Mouse (Mus musculus) heart, postnatal 14 days (tissue): ENCODE data around the gene Zfp62. TPM values are rescaled to one million over a fixed set of nuclear protein-coding genes. Genes with fewer than 3 reads are reported as not detected.

Experiments used
- DNase-seq, 2 experiments: peaks; one replicate each; pipeline ENCODE4 v3.0.0; 2021 to 2022
- intact Hi-C: fragments of 180-260 bp; cut with DNase I; formaldehyde crosslinking; loops from one replicate; pipeline ENCODE4 v1.15.1; 2025
- total RNA-seq, 2 experiments: library from RNA; stranded (reverse); gene quantifications; 2 replicates each; pipeline ENCODE4 v1.2.3; 2021

The Zfp62 gene
- total RNA-seq, 2 experiments from 2014 or later, result 26.3 to 27.0 TPM

GRCm38 (mm10) chr11:49202523-49203061 is 500 bp upstream of the Zfp62 start:
- intact Hi-C loops, result loop anchor here (2.0 to 10.0 kb wide), 4 partner anchors 48 to 408 kb away; partner anchors contain the start of genes Irgm1 and Trim41
- peak; percentile 23 to 31 for DNase-seq

- intact Hi-C loops, result loop anchor here (2.0 to 10.0 kb wide), 4 partner anchors 47 to 409 kb away; partner anchors contain the start of genes Irgm1 and Trim41
- no peak for DNase-seq
Observed at GRCm38 (mm10) chr11:49203771-49204497, 842 bp downstream of the Zfp62 start.

- DNase-seq, result no peak
- intact Hi-C loops, result loop anchor here (10.0 kb wide), 1 partner anchor 410 kb away; no protein-coding TSS in a partner anchor
Observed at GRCm38 (mm10) chr11:49205080-49205590, 2.0 kb downstream of the Zfp62 start.

GRCm38 (mm10) chr11:49207495-49207894 is 4.4 kb downstream of the Zfp62 start:
- DNase-seq, result no peak
- intact Hi-C loops, result loop anchor here (10.0 kb wide), 1 partner anchor 413 kb away; no protein-coding TSS in a partner anchor

- DNase-seq, result no peak
- intact Hi-C loops, result no loop called here
Observed at GRCm38 (mm10) chr11:49212577-49212976, 9.5 kb downstream of the Zfp62 start.

GRCm38 (mm10) chr11:49213505-49213904 is 10.4 kb downstream of the Zfp62 start:
- no peak for DNase-seq
- intact Hi-C loops, result no loop called here

GRCm38 (mm10) chr11:49219271-49219670 is 16.2 kb downstream of the Zfp62 start:
- intact Hi-C loops, result no loop called here
- no peak for DNase-seq

- DNase-seq, result no peak
- intact Hi-C loops, result no loop called here
Observed at GRCm38 (mm10) chr11:49224455-49224854, 21.4 kb downstream of the Zfp62 start.

- DNase-seq, result no peak
- intact Hi-C loops, result no loop called here
Observed at GRCm38 (mm10) chr11:49232781-49233180, 29.7 kb downstream of the Zfp62 start.

GRCm38 (mm10) chr11:49235459-49236207 is 32.5 kb downstream of the Zfp62 start:
- intact Hi-C loops, result no loop called here
- no peak for DNase-seq

GRCm38 (mm10) chr11:49236891-49237290 is 33.8 kb downstream of the Zfp62 start:
- no peak for DNase-seq
- intact Hi-C loops, result no loop called here

GRCm38 (mm10) chr11:49237532-49237931 is 34.4 kb downstream of the Zfp62 start:
- no peak for DNase-seq
- intact Hi-C loops, result no loop called here

GRCm38 (mm10) chr11:49240310-49240709 is 37.2 kb downstream of the Zfp62 start:
- intact Hi-C loops, result no loop called here
- DNase-seq, result no peak

GRCm38 (mm10) chr11:49240874-49241273 is 37.8 kb downstream of the Zfp62 start:
- intact Hi-C loops, result no loop called here
- no peak for DNase-seq

GRCm38 (mm10) chr11:49241471-49241870 is 38.4 kb downstream of the Zfp62 start:
- intact Hi-C loops, result no loop called here
- no peak for DNase-seq

- DNase-seq, result no peak
- intact Hi-C loops, result no loop called here
Observed at GRCm38 (mm10) chr11:49242944-49243626, 40.0 kb downstream of the Zfp62 start.

GRCm38 (mm10) chr11:49243727-49244594 is 40.9 kb downstream of the Zfp62 start, which contains the start of gene Mgat1:
Gene Mgat1, plus strand, starts transcription at chr11:49244191.
- intact Hi-C loops, result no loop called here
- peak; percentile 93 to 96 for DNase-seq

- DNase-seq, result no peak
- intact Hi-C loops, result no loop called here
Observed at GRCm38 (mm10) chr11:49244595-49244930, 41.5 kb downstream of the Zfp62 start.

- DNase-seq, result peak in 1 of 2 experiments; percentile 53
- intact Hi-C loops, result no loop called here
Observed at GRCm38 (mm10) chr11:49245176-49245575, 42.1 kb downstream of the Zfp62 start.
